Mouse (Mus musculus): ENCODE data around the gene Ercc2. TPM values are rescaled to one million over a fixed set of nuclear protein-coding genes. Genes with fewer than 3 reads are reported as not detected.

Gene Ercc2
- polyA plus RNA-seq, 1 experiment: 28.5 TPM

GRCm38 (mm10) chr7:19341250-19341649 lies 40.6 kb upstream of the Ercc2 start:
- no peak overlapping the region for H3K27ac ChIP-seq (ENCODE audit: insufficient read depth, low read length)
- H3K9me3 ChIP-seq (replicated peaks; ENCODE audit: control insufficient read depth, insufficient read depth, low read length, poor library complexity, severe bottlenecking): no peaks in the 10 kb centered on the region
- H3K9ac ChIP-seq (ENCODE audit: low read depth, poor library complexity, severe bottlenecking): peak overlapping the region; percentile 63; the same call in 1 of the 2 replicates
- TF ChIP-seq CTCF (IDR thresholded peaks at IDR 0.05; ENCODE audit: low read depth, low read length) (no peak), EP300 (IDR thresholded peaks at IDR 0.05; ENCODE audit: insufficient read depth, low read depth, low read length) (no peak), POLR2A (IDR thresholded peaks at IDR 0.05; ENCODE audit: insufficient read depth, low read length) (no peak)
- H3K4me3 ChIP-seq (ENCODE audit: low read depth, low read length): no peak overlapping the region
- no peaks in the 10 kb centered on the region for H3K27me3 ChIP-seq (ENCODE audit: control insufficient read depth, insufficient read depth, low read length, poor library complexity, severe bottlenecking)
- no peaks in the 10 kb centered on the region for H3K36me3 ChIP-seq (ENCODE audit: control insufficient read depth, insufficient read depth, low read length, poor library complexity, severe bottlenecking)
- no peaks in the 10 kb centered on the region for H3K4me1 ChIP-seq (ENCODE audit: control insufficient read depth, insufficient read depth, low read length)

GRCm38 (mm10) chr7:19341761-19342409 lies 39.9 kb upstream of the Ercc2 start:
- Histone ChIP-seq H3K4me1 (ENCODE audit: control insufficient read depth, insufficient read depth, low read length) (no peaks in the 10 kb centered on the region), H3K36me3 (ENCODE audit: control insufficient read depth, insufficient read depth, low read length, poor library complexity, severe bottlenecking) (no peaks in the 10 kb centered on the region), H3K4me3 (ENCODE audit: low read depth, low read length) (peak overlapping the region; percentile 67), H3K27ac (ENCODE audit: insufficient read depth, low read length) (no peak overlapping the region), H3K27me3 (ENCODE audit: control insufficient read depth, insufficient read depth, low read length, poor library complexity, severe bottlenecking) (no peaks in the 10 kb centered on the region), H3K9me3 (replicated peaks; ENCODE audit: control insufficient read depth, insufficient read depth, low read length, poor library complexity, severe bottlenecking) (no peaks in the 10 kb centered on the region), H3K9ac (ENCODE audit: low read depth, poor library complexity, severe bottlenecking) (peak overlapping the region; percentile 63)
- TF ChIP-seq POLR2A (IDR thresholded peaks at IDR 0.05; ENCODE audit: insufficient read depth, low read length) (no peak), CTCF (IDR thresholded peaks at IDR 0.05; ENCODE audit: low read depth, low read length) (no peak), EP300 (IDR thresholded peaks at IDR 0.05; ENCODE audit: insufficient read depth, low read depth, low read length) (no peak)

DNA sequence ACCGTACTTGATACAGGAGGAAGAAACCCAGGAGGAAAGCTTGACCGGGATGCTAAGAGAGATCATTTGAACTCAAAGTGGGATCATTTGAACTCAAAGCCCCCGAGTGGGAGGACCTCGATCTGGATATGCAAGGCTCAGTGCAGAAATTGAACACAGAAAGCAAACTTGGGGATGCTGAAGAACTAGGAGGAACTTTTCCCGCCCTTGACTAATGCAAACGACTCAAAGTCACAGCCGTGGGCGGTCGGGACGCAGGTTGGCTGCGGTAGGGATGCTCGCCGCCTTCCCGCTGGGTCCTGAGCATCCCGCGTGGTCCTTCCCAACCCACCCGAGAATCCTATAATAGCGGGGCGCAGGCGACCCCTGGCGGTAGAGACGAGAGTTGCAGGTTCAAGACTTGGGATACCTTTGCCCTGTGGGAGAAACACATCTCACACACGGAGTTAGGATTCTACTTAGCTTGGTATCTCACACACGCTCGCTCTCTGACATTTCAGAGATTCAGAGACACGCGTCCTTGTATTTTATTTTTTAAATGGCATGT lies 39.3 kb upstream of the Ercc2 start:
- H3K27ac ChIP-seq (ENCODE audit: insufficient read depth, low read length): no peak overlapping the region
- H3K4me1 ChIP-seq (ENCODE audit: control insufficient read depth, insufficient read depth, low read length): no peaks in the 10 kb centered on the region
- no peaks in the 10 kb centered on the region for H3K9me3 ChIP-seq (replicated peaks; ENCODE audit: control insufficient read depth, insufficient read depth, low read length, poor library complexity, severe bottlenecking)

DNA sequence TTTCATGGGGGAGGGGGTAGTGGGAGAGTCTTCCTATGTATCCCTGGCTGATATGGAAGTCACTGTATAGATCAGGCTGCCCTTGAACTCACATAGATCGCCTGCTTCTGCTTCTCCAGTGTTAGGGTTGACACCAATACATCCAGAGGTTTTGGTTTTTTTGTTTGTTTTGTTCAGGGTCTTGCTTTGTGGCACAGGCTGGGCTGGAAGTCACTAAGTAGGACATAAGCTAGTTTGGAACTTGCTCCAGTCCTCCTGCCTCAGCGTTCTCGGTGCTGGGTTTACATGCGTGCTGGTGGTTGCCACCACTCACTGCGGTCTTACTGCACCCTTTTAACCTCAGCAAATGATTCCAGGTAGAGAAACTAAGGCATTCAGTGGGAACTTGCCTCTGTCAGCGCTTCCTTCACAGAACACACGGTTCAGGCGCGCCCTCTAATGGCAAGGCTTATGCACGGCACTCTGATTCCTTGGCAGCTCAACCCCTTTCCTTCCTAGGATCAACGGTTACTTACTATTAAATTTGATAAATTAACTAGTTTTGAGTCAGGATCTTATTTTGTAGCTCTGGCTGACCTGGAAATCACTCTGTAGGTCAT lies 38.5 kb upstream of the Ercc2 start:
- Histone ChIP-seq H3K9ac (ENCODE audit: low read depth, poor library complexity, severe bottlenecking) (no peak overlapping the region), H3K4me3 (ENCODE audit: low read depth, low read length) (no peak overlapping the region), H3K27me3 (ENCODE audit: control insufficient read depth, insufficient read depth, low read length, poor library complexity, severe bottlenecking) (no peaks in the 10 kb centered on the region), H3K36me3 (ENCODE audit: control insufficient read depth, insufficient read depth, low read length, poor library complexity, severe bottlenecking) (no peaks in the 10 kb centered on the region), H3K4me1 (ENCODE audit: control insufficient read depth, insufficient read depth, low read length) (no peaks in the 10 kb centered on the region), H3K27ac (ENCODE audit: insufficient read depth, low read length) (no peak overlapping the region), H3K9me3 (replicated peaks; ENCODE audit: control insufficient read depth, insufficient read depth, low read length, poor library complexity, severe bottlenecking) (no peaks in the 10 kb centered on the region)
- TF ChIP-seq CTCF (IDR thresholded peaks at IDR 0.05; ENCODE audit: low read depth, low read length): peak; percentile 96
- no peak for TF ChIP-seq EP300 (IDR thresholded peaks at IDR 0.05; ENCODE audit: insufficient read depth, low read depth, low read length)
- TF ChIP-seq POLR2A (IDR thresholded peaks at IDR 0.05; ENCODE audit: insufficient read depth, low read length): no peak

More for the DNA sequence above, 39.3 kb upstream of the Ercc2 start:
- Histone ChIP-seq H3K9ac (ENCODE audit: low read depth, poor library complexity, severe bottlenecking) (peak overlapping the region; percentile 63), H3K27me3 (ENCODE audit: control insufficient read depth, insufficient read depth, low read length, poor library complexity, severe bottlenecking) (no peaks in the 10 kb centered on the region), H3K36me3 (ENCODE audit: control insufficient read depth, insufficient read depth, low read length, poor library complexity, severe bottlenecking) (no peaks in the 10 kb centered on the region), H3K4me3 (ENCODE audit: low read depth, low read length) (peak overlapping the region; percentile 67)
- no peak for TF ChIP-seq POLR2A (IDR thresholded peaks at IDR 0.05; ENCODE audit: insufficient read depth, low read length)
- TF ChIP-seq EP300 (IDR thresholded peaks at IDR 0.05; ENCODE audit: insufficient read depth, low read depth, low read length): no peak
- peak; percentile 90 for TF ChIP-seq CTCF (IDR thresholded peaks at IDR 0.05; ENCODE audit: low read depth, low read length)

GRCm38 (mm10) chr7:19344237-19344847 lies 37.5 kb upstream of the Ercc2 start, which contains the start of gene Ercc1:
Gene Ercc1, plus strand, starts transcription at chr7:19344778.
- H3K9me3 ChIP-seq (replicated peaks; ENCODE audit: control insufficient read depth, insufficient read depth, low read length, poor library complexity, severe bottlenecking): no peaks in the 10 kb centered on the region
- H3K4me1 ChIP-seq (ENCODE audit: control insufficient read depth, insufficient read depth, low read length): no peaks in the 10 kb centered on the region
- H3K36me3 ChIP-seq (ENCODE audit: control insufficient read depth, insufficient read depth, low read length, poor library complexity, severe bottlenecking): no peaks in the 10 kb centered on the region
- peak within 1 kb of the TSS; percentile 76 for H3K27ac ChIP-seq (ENCODE audit: insufficient read depth, low read length)
- no peaks in the 10 kb centered on the region for H3K27me3 ChIP-seq (ENCODE audit: control insufficient read depth, insufficient read depth, low read length, poor library complexity, severe bottlenecking)
- H3K4me3 ChIP-seq (ENCODE audit: low read depth, low read length): peak within 1 kb of the TSS; percentile 93
- TF ChIP-seq POLR2A (IDR thresholded peaks at IDR 0.05; ENCODE audit: insufficient read depth, low read length) (no peak), EP300 (IDR thresholded peaks at IDR 0.05; ENCODE audit: insufficient read depth, low read depth, low read length) (no peak), CTCF (IDR thresholded peaks at IDR 0.05; ENCODE audit: low read depth, low read length) (no peak)
- H3K9ac ChIP-seq (ENCODE audit: low read depth, poor library complexity, severe bottlenecking): peak within 1 kb of the TSS; percentile 58

All from ES-Bruce4 (cell line).